Mouse (Mus musculus) embryonic fibroblast, embryonic 13.5 days (primary cell): Measurements from ENCODE around the gene Eif4h.

Source experiments
- CTCF ChIP-seq: IDR thresholded peaks from 2 replicates; pipeline ENCODE4 v1.5.1; 2011; ENCODE audit warnings: mild to moderate bottlenecking, control low read depth, low read length, moderate library complexity, borderline replicate concordance; ENCODE audit not compliant: insufficient read depth
- POLR2A ChIP-seq: IDR thresholded peaks from 2 replicates; pipeline ENCODE4 v1.6.1; 2011; ENCODE audit warnings: low read depth, mild to moderate bottlenecking, control low read depth, low read length, moderate library complexity

- TF ChIP-seq CTCF (no peak), POLR2A (no peak)
Observed at GRCm38 (mm10) chr5:134674977-134675376, 35.7 kb upstream of the Eif4h start.
